Mouse (Mus musculus) bone marrow, adult 2 months (tissue): Measurements from ENCODE around the gene Suz12.

Experiments
- CTCF ChIP-seq: fragments of 200-500 bp; IDR thresholded peaks from 2 replicates; pipeline ENCODE4 v1.5.1; 2011; ENCODE audit warnings: low read length, control low read depth; ENCODE audit not compliant: control insufficient read depth, insufficient read depth
- POLR2A ChIP-seq: fragments of 200-500 bp; IDR thresholded peaks from 2 replicates; pipeline ENCODE4 v1.6.1; 2011; ENCODE audit warnings: low read depth, mild to moderate bottlenecking, control low read depth, low read length, borderline replicate concordance; ENCODE audit not compliant: control insufficient read depth

- TF ChIP-seq CTCF = no peak
- TF ChIP-seq POLR2A = peak; percentile 64; the same call in 1 of the 2 replicates
These were observed at the start of gene Suz12 for GRCm38 (mm10) chr11:79992592-79993355.
